Mouse (Mus musculus) bone marrow macrophage, adult 2 months (primary cell): ENCODE data around the gene Kcnh1. TPM values are rescaled to one million over a fixed set of nuclear protein-coding genes. Genes with fewer than 3 reads are reported as not detected.

Experiments
- H3K27ac ChIP-seq: 2 replicates; pipeline ENCODE4 v1.5.1; 2012; ENCODE audit warnings: low read depth, low read length; ENCODE audit not compliant: insufficient read depth
- H3K4me1 ChIP-seq: 2 replicates; pipeline ENCODE4 v1.6.1; 2012; ENCODE audit warnings: low read length; ENCODE audit not compliant: control insufficient read depth, insufficient read depth
- H3K4me3 ChIP-seq: 2 replicates; pipeline ENCODE4 v1.5.1; 2012; ENCODE audit warnings: mild to moderate bottlenecking, low read length, moderate library complexity; ENCODE audit not compliant: insufficient read depth
- CTCF ChIP-seq: IDR thresholded peaks from 2 replicates; pipeline ENCODE4 v1.5.1; 2012; ENCODE audit warnings: low read depth, mild to moderate bottlenecking, low read length, moderate library complexity
- POLR2A ChIP-seq: IDR thresholded peaks from 2 replicates; pipeline ENCODE4 v1.6.1; 2012; ENCODE audit warnings: mild to moderate bottlenecking, low read depth, low read length, borderline replicate concordance
- polyA plus RNA-seq: library from polyadenylated mRNA; stranded (reverse); fragments of >200 nt; gene quantifications from 2 replicates; pipeline ENCODE4 v1.2.4, GENCODE M21; 2012; ENCODE audit not compliant: missing spikeins, insufficient read depth, insufficient read length

The Kcnh1 gene
- polyA plus RNA-seq, 1 experiment = not detected

DNA sequence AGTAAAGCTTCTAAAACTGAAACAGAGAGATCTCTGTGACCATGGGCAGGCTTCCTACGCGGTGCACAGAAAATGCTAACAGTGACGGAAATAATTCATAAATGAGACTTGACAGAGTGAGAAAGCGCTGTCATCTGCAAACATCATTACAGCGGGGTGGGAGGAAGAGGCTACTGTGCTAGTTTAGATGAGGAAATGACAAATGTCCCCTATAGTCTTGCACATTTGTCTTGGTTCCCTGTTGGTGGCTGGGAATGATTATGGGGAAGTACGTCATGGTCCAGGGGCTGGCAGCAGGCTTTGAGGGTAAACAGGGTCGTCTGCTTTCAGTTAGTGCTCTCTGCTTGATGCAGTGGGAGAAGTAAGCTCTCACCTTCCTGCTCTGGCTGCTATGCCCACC is 346.6 kb downstream of the Kcnh1 start:
- Histone ChIP-seq H3K27ac (peak overlapping the region; percentile 42), H3K4me3 (no peak overlapping the region), H3K4me1 (peaks cover 11% of the 10 kb centered on the region)
- TF ChIP-seq POLR2A = no peak
- no peak for TF ChIP-seq CTCF

DNA sequence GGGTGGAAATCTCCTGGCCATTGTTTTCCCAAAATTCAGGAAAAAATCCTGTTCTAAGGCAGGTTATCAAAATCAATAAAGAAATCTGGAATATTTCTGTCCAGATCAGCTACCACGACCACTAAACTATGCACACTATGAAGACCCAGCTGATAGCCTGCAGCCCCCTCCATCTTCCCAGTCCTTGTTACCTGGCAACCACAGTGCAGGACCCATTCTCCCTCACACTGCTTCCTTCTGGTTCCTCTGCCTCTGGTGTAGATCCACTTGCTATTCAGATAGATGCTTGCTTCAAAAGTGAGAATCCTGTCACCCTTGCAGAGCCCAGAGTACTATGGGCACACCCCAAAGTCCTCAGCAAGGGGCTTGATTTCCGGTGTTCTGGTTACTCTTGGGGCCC is 351.5 kb downstream of the Kcnh1 start:
- H3K4me1 ChIP-seq = 0 out of 2 replicates have a peak, but pooled peaks cover 2% of the 10 kb centered on the region

DNA sequence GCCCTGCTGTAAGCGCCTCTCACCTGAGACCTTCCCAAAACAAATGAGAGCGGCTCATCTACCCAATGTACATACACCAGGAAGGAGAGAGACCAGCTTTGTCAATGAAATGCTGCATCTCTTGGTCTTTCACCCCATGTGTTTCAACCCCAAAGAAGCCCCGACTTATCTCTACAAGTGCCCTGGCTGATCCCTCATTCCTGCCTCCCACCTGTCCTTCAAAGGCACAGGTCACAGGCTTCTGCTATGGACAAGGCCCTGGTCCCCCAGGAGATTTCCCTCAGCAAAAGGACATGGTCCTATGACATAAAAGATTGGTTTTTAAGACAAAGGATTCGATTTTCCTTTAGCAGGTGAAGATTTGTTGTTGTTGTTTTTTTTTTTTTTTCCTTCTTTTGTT is 353.1 kb downstream of the Kcnh1 start:
- TF ChIP-seq POLR2A (no peak), CTCF (no peak)
- 0 out of 2 replicates have a peak, but pooled peaks cover 2% of the 10 kb centered on the region for H3K4me1 ChIP-seq

More for the DNA sequence above, 351.5 kb downstream of the Kcnh1 start:
- TF ChIP-seq POLR2A (no peak), CTCF (no peak)
- H3K4me3 ChIP-seq = no peak overlapping the region
- H3K27ac ChIP-seq = no peak overlapping the region

DNA sequence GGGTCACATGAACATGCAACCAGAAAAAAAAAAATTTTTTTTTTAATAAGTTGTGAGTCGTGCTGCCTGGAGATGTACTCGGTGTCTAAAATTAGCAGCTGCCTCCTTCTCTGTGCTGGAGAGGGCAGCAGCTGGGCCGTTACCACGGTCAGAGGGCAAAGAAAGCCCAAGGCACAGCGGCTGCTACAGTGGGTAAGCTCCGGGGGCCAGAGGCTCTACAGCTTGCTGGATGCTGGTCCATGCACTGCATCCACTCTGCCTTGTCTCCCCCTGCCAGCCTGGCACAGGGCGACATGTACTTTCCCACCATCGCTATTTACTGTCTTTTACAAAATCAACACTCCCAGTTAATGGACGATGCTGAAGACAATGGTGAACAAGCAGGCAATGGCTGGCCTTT is 353.5 kb downstream of the Kcnh1 start:
- Histone ChIP-seq H3K4me1 (0 out of 2 replicates have a peak, but pooled peaks cover 2% of the 10 kb centered on the region), H3K4me3 (no peak overlapping the region), H3K27ac (no peak overlapping the region)
- no peak for TF ChIP-seq CTCF
- TF ChIP-seq POLR2A = no peak

More for the DNA sequence above, 353.1 kb downstream of the Kcnh1 start:
- Histone ChIP-seq H3K4me3 (no peak overlapping the region), H3K27ac (no peak overlapping the region)

DNA sequence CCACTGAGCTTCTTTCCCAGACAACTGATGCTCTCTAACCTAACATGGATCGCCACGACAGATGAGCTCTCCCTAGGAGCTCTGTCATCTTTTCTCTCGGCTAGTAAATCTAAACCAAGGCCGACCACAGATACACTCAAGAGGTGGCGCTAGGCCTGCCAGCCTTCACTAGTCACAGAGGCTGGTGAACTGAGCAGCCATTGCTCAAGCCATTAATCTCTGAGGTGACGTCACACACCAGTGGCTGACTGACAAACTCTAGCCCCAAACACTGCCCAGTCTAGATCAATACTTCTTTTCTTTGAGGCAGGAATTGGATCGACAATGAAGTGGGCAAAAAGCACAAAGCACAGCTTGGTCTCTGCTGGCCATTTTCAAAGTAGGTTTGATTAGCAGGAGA is 354.3 kb downstream of the Kcnh1 start:
- no peak overlapping the region for H3K27ac ChIP-seq
- TF ChIP-seq POLR2A (no peak), CTCF (no peak)
- H3K4me3 ChIP-seq = no peak overlapping the region
- H3K4me1 ChIP-seq = 0 out of 2 replicates have a peak, but pooled peaks cover 2% of the 10 kb centered on the region

DNA sequence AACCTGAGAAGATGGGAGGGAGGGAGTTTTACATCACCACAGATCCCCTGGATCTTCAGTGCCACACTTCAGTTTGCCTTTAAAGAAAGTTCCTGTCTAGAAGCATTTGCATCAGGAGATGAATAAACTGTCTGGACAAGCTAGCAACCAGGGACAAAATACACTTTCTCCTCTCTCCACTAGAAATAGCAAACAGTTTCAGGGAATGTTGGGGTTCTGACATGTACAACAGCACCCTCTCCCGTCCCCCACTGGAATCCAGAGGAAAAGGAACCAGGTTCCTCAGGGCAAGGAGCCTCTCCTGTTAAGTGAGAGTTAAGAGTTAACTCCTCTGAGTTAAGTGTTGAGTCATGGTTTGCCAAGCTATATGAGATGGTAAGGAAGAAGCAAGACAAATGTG is 356.3 kb downstream of the Kcnh1 start:
- Histone ChIP-seq H3K27ac (no peak overlapping the region), H3K4me1 (no peaks in the 10 kb centered on the region), H3K4me3 (no peak overlapping the region)
- TF ChIP-seq CTCF = no peak
- no peak for TF ChIP-seq POLR2A

DNA sequence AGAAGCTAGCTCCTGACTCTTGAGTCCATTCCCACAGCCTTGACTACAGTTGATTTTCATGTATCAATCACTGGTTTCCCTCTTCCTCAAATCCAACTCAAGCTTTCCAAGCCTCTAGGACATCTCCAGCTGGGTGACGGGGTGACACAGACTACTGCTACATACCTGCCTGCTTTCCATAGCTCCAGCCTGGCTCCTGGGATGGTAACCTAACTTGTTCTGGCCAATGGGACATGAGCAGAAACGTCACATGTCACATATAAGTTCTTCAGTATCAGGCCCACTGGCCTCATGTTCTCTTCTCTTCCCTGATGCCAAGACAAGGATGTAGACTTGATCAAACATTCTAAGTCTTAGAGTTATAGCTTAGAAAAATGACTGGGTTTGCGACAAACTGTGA is 360.0 kb downstream of the Kcnh1 start:
- Histone ChIP-seq H3K4me3 (no peak overlapping the region), H3K4me1 (no peaks in the 10 kb centered on the region), H3K27ac (no peak overlapping the region)
- TF ChIP-seq CTCF = no peak
- TF ChIP-seq POLR2A = no peak

DNA sequence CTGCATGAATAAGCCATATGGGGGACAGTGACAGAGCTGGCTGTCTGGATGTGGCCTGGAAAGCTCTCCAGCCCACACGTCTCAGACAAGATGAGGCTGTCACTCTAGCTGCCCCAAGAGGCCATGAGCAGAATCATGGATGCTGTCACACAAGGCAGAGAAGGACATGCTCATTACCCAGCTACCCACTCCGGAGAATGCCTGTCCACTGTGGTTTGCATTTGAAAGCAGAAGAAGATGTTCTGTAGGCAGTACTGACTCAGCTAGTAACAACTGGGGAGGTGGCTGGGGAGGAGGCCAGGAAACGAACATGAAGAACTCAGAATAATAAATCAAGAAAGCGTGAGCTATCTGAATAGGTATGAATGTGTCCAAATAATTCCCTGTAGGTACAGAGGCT is 364.9 kb downstream of the Kcnh1 start:
- Histone ChIP-seq H3K27ac (no peak overlapping the region), H3K4me1 (no peaks in the 10 kb centered on the region), H3K4me3 (no peak overlapping the region)
- TF ChIP-seq POLR2A (no peak), CTCF (no peak)

DNA sequence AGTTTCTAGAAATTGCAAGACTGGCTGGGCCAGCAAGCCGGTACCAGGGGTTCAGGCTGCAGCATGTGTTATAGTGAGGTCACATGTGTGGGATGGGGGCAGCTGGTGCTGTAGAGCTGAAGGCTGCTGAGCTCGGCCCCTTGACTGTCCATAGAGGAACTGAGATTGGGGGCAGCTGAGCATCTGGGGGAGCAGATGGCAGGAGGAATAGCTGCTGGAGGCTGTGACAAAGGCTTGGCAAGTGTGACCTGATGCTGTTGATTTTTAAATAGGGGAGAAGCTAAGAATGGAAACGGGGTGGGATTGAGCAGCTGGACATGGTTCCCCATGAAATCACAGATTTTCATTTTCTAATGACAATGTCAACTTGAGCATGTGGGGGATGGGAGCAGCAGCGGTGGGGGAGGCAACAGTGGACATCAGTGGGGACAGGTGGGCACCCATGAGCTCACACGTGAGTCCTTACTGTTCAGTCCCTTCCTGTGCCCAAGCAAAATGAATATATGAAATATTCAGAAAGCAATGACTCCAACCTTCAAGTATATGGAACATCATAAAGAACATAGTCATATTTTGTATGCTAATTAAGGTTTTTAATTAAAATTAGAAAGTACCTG is 367.5 kb downstream of the Kcnh1 start:
- Histone ChIP-seq H3K4me1 (no peaks in the 10 kb centered on the region), H3K27ac (no peak overlapping the region), H3K4me3 (no peak overlapping the region)
- TF ChIP-seq CTCF (no peak), POLR2A (no peak)

DNA sequence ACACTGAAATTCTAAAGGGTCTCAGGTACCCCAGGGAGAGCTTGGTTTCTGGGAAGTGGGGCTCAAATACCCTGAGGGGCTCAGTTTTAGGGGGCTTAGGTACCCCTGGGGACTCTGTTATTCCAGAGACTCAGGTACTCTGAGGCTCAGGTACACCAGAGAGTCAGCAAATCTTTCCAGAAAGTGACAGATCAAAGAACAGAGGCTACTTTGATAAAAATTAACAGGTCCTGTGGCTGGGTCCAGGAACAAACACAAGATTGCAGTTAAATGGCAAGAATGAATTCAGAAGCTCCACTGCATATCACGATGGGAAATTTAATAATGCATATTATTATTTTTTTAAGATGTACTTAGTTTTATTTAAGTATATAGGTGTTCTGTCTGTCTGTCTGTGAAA is 368.8 kb downstream of the Kcnh1 start:
- TF ChIP-seq CTCF (no peak), POLR2A (no peak)
- Histone ChIP-seq H3K4me3 (no peak overlapping the region), H3K4me1 (no peaks in the 10 kb centered on the region), H3K27ac (no peak overlapping the region)

Other genes starting within 250 kb of the Kcnh1 start
- gene Rd3, start 213.4 kb upstream of the Kcnh1 start, polyA plus RNA-seq = 0.43 TPM in 1 of 2 replicates, not detected in the other
- gene Traf5, start 98.2 kb upstream of the Kcnh1 start, polyA plus RNA-seq = 27.2 and 29.8 TPM in 2 replicates
- gene Rcor3, start 52.7 kb upstream of the Kcnh1 start, polyA plus RNA-seq = 25.0 and 27.4 TPM in 2 replicates